Mouse (Mus musculus) monocyte, adult 5-6 weeks (primary cell): ENCODE data around the gene Fcrlb. TPM values are rescaled to one million over a fixed set of nuclear protein-coding genes. Genes with fewer than 3 reads are reported as not detected.

Experiments
- total RNA-seq: library from RNA; stranded (forward); fragments of 200-1000, 200-491, 200-594 nt; gene quantifications from 3 replicates; pipeline ENCODE4 v1.2.3, GENCODE M21; 2017

The Fcrlb gene
- total RNA-seq, 1 experiment from 2014 or later: not detected

Other genes with a start within 250 kb of the Fcrlb start
- gene Atf6, start 45.2 kb downstream of the Fcrlb start, total RNA-seq: 45.8 to 71.9 TPM (median 49.6 TPM) in 3 replicates
- 0.97 TPM in 1 of 3 replicates, not detected in the others for gene Gm26620, start 27.9 kb downstream of the Fcrlb start, total RNA-seq
- gene Dusp12, start 27.4 kb downstream of the Fcrlb start, total RNA-seq: 7.0 to 16.2 TPM (median 9.7 TPM) in 3 replicates
- 25.8 to 50.1 TPM (median 35.3 TPM) in 3 replicates for gene Fcrla, start 14.6 kb upstream of the Fcrlb start, total RNA-seq
- 181 to 197 TPM (median 187 TPM) in 3 replicates for gene Fcgr2b, start 63.6 kb upstream of the Fcrlb start, total RNA-seq
- 364 to 612 TPM (median 571 TPM) in 3 replicates for gene Fcgr4, start 106.0 kb upstream of the Fcrlb start, total RNA-seq
- 270 to 442 TPM (median 434 TPM) in 3 replicates for gene Fcgr3, start 152.0 kb upstream of the Fcrlb start, total RNA-seq
- gene Cfap126, start 201.0 kb upstream of the Fcrlb start, total RNA-seq: 1.4 to 6.2 TPM (median 1.6 TPM) in 3 replicates
- gene Sdhc, start 237.7 kb upstream of the Fcrlb start, total RNA-seq: 15.7 to 38.4 TPM (median 25.1 TPM) in 3 replicates
- not detected in 3 replicates for gene Mpz, start 237.8 kb upstream of the Fcrlb start, total RNA-seq